Mouse (Mus musculus) embryonic facial prominence, embryonic 13.5 days (tissue): Measurements from ENCODE around the gene Pecam1. TPM values are rescaled to one million over a fixed set of nuclear protein-coding genes. Genes with fewer than 3 reads are reported as not detected.
"Not testable (repeated sequence)": the region's sequence is repeated elsewhere in the genome, so short reads cannot be mapped to it uniquely, and the experiment has no call there.

Experiments used
- ATAC-seq: fragments of 200-750 bp; cut with Nextera tagmentation; 2 replicates; pipeline ENCODE4 v1.8.0; 2017; ENCODE audit warnings: low read depth; ENCODE audit not compliant: insufficient number of reproducible peaks, insufficient read depth, low FRiP score, low TSS enrichment
- H3K27ac ChIP-seq: fragments of 300-500 bp; sonication (generic); 2 replicates; pipeline ENCODE4 v1.5.1; 2015; ENCODE audit warnings: moderate library complexity, mild to moderate bottlenecking, inconsistent platforms
- H3K27me3 ChIP-seq: fragments of 300-500 bp; sonication (generic); 2 replicates; pipeline ENCODE4 v1.6.1; 2015; ENCODE audit warnings: mild to moderate bottlenecking, inconsistent platforms
- H3K36me3 ChIP-seq: fragments of 300-500 bp; sonication (generic); 2 replicates; pipeline ENCODE4 v1.6.1; 2015; ENCODE audit warnings: mild to moderate bottlenecking, inconsistent platforms
- H3K4me1 ChIP-seq: fragments of 300-500 bp; sonication (generic); 2 replicates; pipeline ENCODE4 v1.6.1; 2015; ENCODE audit warnings: inconsistent platforms
- H3K4me2 ChIP-seq: fragments of 300-500 bp; sonication (generic); 2 replicates; pipeline ENCODE4 v1.6.1; 2015; ENCODE audit warnings: moderate library complexity, mild to moderate bottlenecking, inconsistent platforms
- H3K4me3 ChIP-seq: fragments of 300-500 bp; sonication (generic); 2 replicates; pipeline ENCODE4 v1.5.1; 2015; ENCODE audit warnings: mild to moderate bottlenecking, inconsistent platforms
- H3K9ac ChIP-seq: fragments of 300-500 bp; sonication (generic); 2 replicates; pipeline ENCODE4 v1.6.1; 2015; ENCODE audit warnings: mild to moderate bottlenecking, inconsistent platforms
- H3K9me3 ChIP-seq: fragments of 300-500 bp; sonication (generic); 2 replicates; pipeline ENCODE4 v1.6.1; 2016; ENCODE audit warnings: inconsistent platforms
- WGBS: fragments of 180-500 bp; shearing (Covaris S2); methylation state at CpG from one replicate; pipeline ENCODE4 v1.1.7; 2015; ENCODE audit warnings: mixed read lengths; 5-methylcytosine and 5-hydroxymethylcytosine counted together
- polyA plus RNA-seq: library from polyadenylated mRNA; unstranded; fragments of >200 nt; fragmentation: Nextera tagmentation; extraction: Ambion mirVana; gene quantifications from 2 replicates; pipeline ENCODE4 v1.2.1, GENCODE M21; 2015

The Pecam1 gene
- polyA plus RNA-seq, 1 experiment from 2014 or later = 29.0 TPM

- no peak overlapping the region for H3K9ac ChIP-seq
- peaks cover 1% of the 10 kb centered on the region; the same call in 1 of the 2 replicates for H3K4me1 ChIP-seq
- no peaks in the 10 kb centered on the region for H3K9me3 ChIP-seq
- H3K27me3 ChIP-seq = no peaks in the 10 kb centered on the region
- no peak overlapping the region for H3K4me2 ChIP-seq
- ATAC-seq = no peak
- no peak overlapping the region for H3K27ac ChIP-seq
- H3K4me3 ChIP-seq = no peak overlapping the region
- no peaks in the 10 kb centered on the region for H3K36me3 ChIP-seq
- WGBS = 46% methylated on average over 6 of the region's 6 CpGs
Observed at GRCm38 (mm10) chr11:106742388-106742841, 8.0 kb downstream of the Pecam1 start.

GRCm38 (mm10) chr11:106741826-106742225, 8.6 kb downstream of the Pecam1 start:
- H3K4me1 ChIP-seq = peaks cover 7% of the 10 kb centered on the region
- H3K4me2 ChIP-seq = no peak overlapping the region
- no peaks in the 10 kb centered on the region for H3K27me3 ChIP-seq
- no peak overlapping the region for H3K9ac ChIP-seq
- no peak for ATAC-seq
- no peak overlapping the region for H3K4me3 ChIP-seq
- H3K9me3 ChIP-seq = no peaks in the 10 kb centered on the region
- no peaks in the 10 kb centered on the region for H3K36me3 ChIP-seq
- 91% methylated on average over 3 of the region's 3 CpGs for WGBS
- no peak overlapping the region for H3K27ac ChIP-seq

- 51% methylated on average over 6 of the region's 6 CpGs for WGBS
- H3K9me3 ChIP-seq = no peaks in the 10 kb centered on the region
- H3K36me3 ChIP-seq = no peaks in the 10 kb centered on the region
- no peak overlapping the region for H3K4me2 ChIP-seq
- no peaks in the 10 kb centered on the region for H3K27me3 ChIP-seq
- no peak for ATAC-seq
- H3K4me3 ChIP-seq = no peak overlapping the region
- H3K9ac ChIP-seq = no peak overlapping the region
- H3K27ac ChIP-seq = no peak overlapping the region
- peaks cover 10% of the 10 kb centered on the region for H3K4me1 ChIP-seq
Observed at GRCm38 (mm10) chr11:106741232-106741631, 9.2 kb downstream of the Pecam1 start.

- H3K27me3 ChIP-seq, H3K4me2 ChIP-seq: not testable (repeated sequence)
- 94% methylated on average over 6 of the region's 8 CpGs for WGBS
Observed at GRCm38 (mm10) chr11:106740724-106741123, 9.7 kb downstream of the Pecam1 start.

GRCm38 (mm10) chr11:106739116-106739515, 11.3 kb downstream of the Pecam1 start:
- Histone ChIP-seq H3K27ac (no peak overlapping the region), H3K4me3 (no peak overlapping the region), H3K36me3 (no peaks in the 10 kb centered on the region), H3K27me3 (no peaks in the 10 kb centered on the region), H3K9ac (no peak overlapping the region), H3K9me3 (no peaks in the 10 kb centered on the region), H3K4me1 (peaks cover 10% of the 10 kb centered on the region), H3K4me2 (no peak overlapping the region)
- no peak for ATAC-seq
- WGBS = 92% methylated on average over 2 of the region's 2 CpGs

More at GRCm38 (mm10) chr11:106740724-106741123, 9.7 kb downstream of the Pecam1 start:
- not testable (repeated sequence) for H3K27ac ChIP-seq, H3K36me3 ChIP-seq, ATAC-seq, H3K9me3 ChIP-seq, H3K9ac ChIP-seq, H3K4me3 ChIP-seq
- H3K4me1 ChIP-seq = peaks cover 10% of the 10 kb centered on the region

- 0 out of 2 replicates have a peak overlapping the region, but pooled peaks have one; percentile 2 for H3K27ac ChIP-seq
- no peak for ATAC-seq
Observed at GRCm38 (mm10) chr11:106737178-106737621, 13.2 kb downstream of the Pecam1 start.

GRCm38 (mm10) chr11:106736614-106737013, 13.8 kb downstream of the Pecam1 start:
- H3K27ac ChIP-seq = peak overlapping the region; percentile 53; the same call in 1 of the 2 replicates
- no peak for ATAC-seq
- no peaks in the 10 kb centered on the region for H3K9me3 ChIP-seq
- no peak overlapping the region for H3K4me2 ChIP-seq
- H3K4me3 ChIP-seq = no peak overlapping the region
- 68% methylated on average over 3 of the region's 3 CpGs for WGBS
- H3K4me1 ChIP-seq = peaks cover 10% of the 10 kb centered on the region
- no peaks in the 10 kb centered on the region for H3K36me3 ChIP-seq
- no peaks in the 10 kb centered on the region for H3K27me3 ChIP-seq
- H3K9ac ChIP-seq = no peak overlapping the region

More at GRCm38 (mm10) chr11:106737178-106737621, 13.2 kb downstream of the Pecam1 start:
- Histone ChIP-seq H3K9ac (0 out of 2 replicates have a peak overlapping the region, but pooled peaks have one; percentile 40), H3K27me3 (no peaks in the 10 kb centered on the region), H3K9me3 (no peaks in the 10 kb centered on the region), H3K4me2 (no peak overlapping the region), H3K36me3 (no peaks in the 10 kb centered on the region), H3K4me3 (no peak overlapping the region), H3K4me1 (peaks cover 10% of the 10 kb centered on the region)
- WGBS = 23% methylated on average over 12 of the region's 12 CpGs

GRCm38 (mm10) chr11:106730714-106731113, 19.7 kb downstream of the Pecam1 start:
- Histone ChIP-seq H3K4me2 (no peak overlapping the region), H3K4me3 (no peak overlapping the region), H3K9me3 (0 out of 2 replicates have a peak, but pooled peaks cover 6% of the 10 kb centered on the region), H3K27ac (no peak overlapping the region), H3K27me3 (no peaks in the 10 kb centered on the region), H3K36me3 (no peaks in the 10 kb centered on the region), H3K4me1 (peaks cover 11% of the 10 kb centered on the region; the same call in 1 of the 2 replicates), H3K9ac (no peak overlapping the region)
- WGBS = 81% methylated on average over 4 of the region's 4 CpGs
- ATAC-seq = no peak

- no peak overlapping the region for H3K4me3 ChIP-seq
- WGBS = 96% methylated on average over 1 of the region's 1 CpGs
- no peaks in the 10 kb centered on the region for H3K27me3 ChIP-seq
- no peak for ATAC-seq
- peaks cover 11% of the 10 kb centered on the region; the same call in 1 of the 2 replicates for H3K4me1 ChIP-seq
- no peak overlapping the region for H3K4me2 ChIP-seq
- H3K9ac ChIP-seq = no peak overlapping the region
- H3K36me3 ChIP-seq = no peaks in the 10 kb centered on the region
- H3K9me3 ChIP-seq = 0 out of 2 replicates have a peak, but pooled peaks cover 6% of the 10 kb centered on the region
- H3K27ac ChIP-seq = no peak overlapping the region
Observed at GRCm38 (mm10) chr11:106729656-106730055, 20.8 kb downstream of the Pecam1 start.

GRCm38 (mm10) chr11:106728402-106729366, 21.7 kb downstream of the Pecam1 start:
- H3K4me2 ChIP-seq = no peak overlapping the region
- H3K27ac ChIP-seq = no peak overlapping the region
- 65% methylated on average over 10 of the region's 10 CpGs for WGBS

GRCm38 (mm10) chr11:106727967-106728366, 22.5 kb downstream of the Pecam1 start:
- Histone ChIP-seq H3K4me2 (no peak overlapping the region), H3K27me3 (no peaks in the 10 kb centered on the region), H3K9me3 (0 out of 2 replicates have a peak, but pooled peaks cover 6% of the 10 kb centered on the region), H3K4me1 (peaks cover 13% of the 10 kb centered on the region; the same call in 1 of the 2 replicates), H3K4me3 (no peak overlapping the region), H3K9ac (no peak overlapping the region), H3K27ac (no peak overlapping the region), H3K36me3 (no peaks in the 10 kb centered on the region)
- ATAC-seq = no peak
- WGBS = 24% methylated on average over 5 of the region's 5 CpGs

More at GRCm38 (mm10) chr11:106728402-106729366, 21.7 kb downstream of the Pecam1 start:
- H3K36me3 ChIP-seq = no peaks in the 10 kb centered on the region
- ATAC-seq = no peak
- 0 out of 2 replicates have a peak, but pooled peaks cover 6% of the 10 kb centered on the region for H3K9me3 ChIP-seq
- no peaks in the 10 kb centered on the region for H3K27me3 ChIP-seq
- no peak overlapping the region for H3K9ac ChIP-seq
- peaks cover 11% of the 10 kb centered on the region; the same call in 1 of the 2 replicates for H3K4me1 ChIP-seq
- H3K4me3 ChIP-seq = no peak overlapping the region
